Mouse (Mus musculus) heart, embryonic 16.5 days (tissue): Measurements from ENCODE around the gene Ppm1j. TPM values are rescaled to one million over a fixed set of nuclear protein-coding genes. Genes with fewer than 3 reads are reported as not detected.
A peak's percentile ranks its signal among the peaks of the same experiment; 100 is the strongest.

ENCODE experiments used
- ATAC-seq: fragments of 200-750 bp; cut with Nextera tagmentation; replicated peaks from 2 replicates; pipeline ENCODE4 v1.8.0; 2017; ENCODE audit warnings: moderate number of reproducible peaks; ENCODE audit not compliant: insufficient read depth, low FRiP score; ENCODE audit errors: extremely low read depth
- H3K27ac ChIP-seq: fragments of 300-500 bp; sonication (generic); 2 replicates; pipeline ENCODE4 v1.5.1; 2014; ENCODE audit warnings: mild to moderate bottlenecking, low read length, control low read depth, moderate library complexity
- H3K27me3 ChIP-seq: fragments of 300-500 bp; sonication (generic); 2 replicates; pipeline ENCODE4 v1.6.1; 2014; ENCODE audit warnings: low read length, mixed read lengths; ENCODE audit not compliant: control insufficient read depth, insufficient read depth
- H3K36me3 ChIP-seq: fragments of 300-500 bp; sonication (generic); 2 replicates; pipeline ENCODE4 v1.6.1; 2014; ENCODE audit not compliant: control insufficient read depth, insufficient read depth
- H3K4me1 ChIP-seq: fragments of 300-500 bp; sonication (generic); 2 replicates; pipeline ENCODE4 v1.6.1; 2014; ENCODE audit warnings: low read length, mixed read lengths; ENCODE audit not compliant: control insufficient read depth, insufficient read depth
- H3K4me2 ChIP-seq: fragments of 300-500 bp; sonication (generic); 2 replicates; pipeline ENCODE4 v1.6.1; 2014; ENCODE audit warnings: low read depth, mild to moderate bottlenecking, control low read depth, low read length
- H3K4me3 ChIP-seq: fragments of 300-500 bp; sonication (generic); 2 replicates; pipeline ENCODE4 v1.5.1; 2014; ENCODE audit warnings: mild to moderate bottlenecking, control low read depth, low read length
- H3K9ac ChIP-seq: fragments of 300-500 bp; sonication (generic); 2 replicates; pipeline ENCODE4 v1.6.1; 2014; ENCODE audit warnings: low read length, control low read depth
- H3K9me3 ChIP-seq: fragments of 300-500 bp; sonication (generic); replicated peaks from 2 replicates; pipeline ENCODE4 v1.6.1; 2016; ENCODE audit warnings: low read length; ENCODE audit not compliant: control insufficient read depth
- WGBS: fragments of 180-500 bp; shearing (Covaris S2); extraction: QIAGEN DNeasy Blood & Tissue Kit; methylation state at CpG from one replicate; pipeline ENCODE4 v1.1.7; 2014; 5-methylcytosine and 5-hydroxymethylcytosine counted together
- polyA plus RNA-seq: library from polyadenylated mRNA; unstranded; fragments of >200 nt; fragmentation: Nextera tagmentation; extraction: Ambion mirVana; gene quantifications from 2 replicates; pipeline ENCODE4 v1.2.1, GENCODE M21; 2015

Ppm1j gene
- polyA plus RNA-seq, 1 experiment from 2014 or later, result 36.9 TPM

DNA sequence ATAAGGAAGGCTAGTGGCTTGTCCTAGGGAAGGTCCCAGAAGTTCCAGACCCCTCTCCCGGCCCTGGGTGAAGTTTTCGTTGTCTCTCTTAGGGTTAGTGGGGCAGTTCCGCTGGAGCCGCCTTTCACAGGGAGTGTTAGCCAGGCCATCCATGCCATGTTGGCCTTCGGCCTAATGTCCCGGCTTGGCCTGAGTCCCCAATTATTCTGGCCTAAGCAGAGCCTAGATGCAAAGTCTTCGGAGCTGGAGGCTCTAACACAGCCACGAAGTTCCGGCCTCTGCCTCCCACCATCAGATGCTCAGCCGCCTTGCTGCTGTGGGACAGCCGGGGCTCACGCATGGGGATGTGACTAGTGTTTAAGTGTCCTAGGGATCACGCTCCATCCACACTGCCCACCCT is 9.0 kb downstream of the Ppm1j start:
- Histone ChIP-seq H3K27ac (peak overlapping the region; percentile 86), H3K9ac (peak overlapping the region; percentile 88), H3K9me3 (no peaks in the 10 kb centered on the region), H3K4me3 (peak overlapping the region; percentile 83), H3K27me3 (no peaks in the 10 kb centered on the region), H3K4me2 (peak overlapping the region; percentile 82), H3K36me3 (peaks cover 9% of the 10 kb centered on the region), H3K4me1 (peaks cover 53% of the 10 kb centered on the region)
- ATAC-seq, result no peak
- WGBS, result 13% methylated on average over 13 of the region's 13 CpGs

GRCm38 (mm10) chr3:104790401-104790937 is 9.6 kb downstream of the Ppm1j start:
- peak overlapping the region; percentile 83 for H3K4me3 ChIP-seq
- ATAC-seq, result no peak
- H3K4me2 ChIP-seq, result peak overlapping the region; percentile 82
- peak overlapping the region; percentile 88 for H3K9ac ChIP-seq
- peak overlapping the region; percentile 86 for H3K27ac ChIP-seq
- no peaks in the 10 kb centered on the region for H3K27me3 ChIP-seq
- peaks cover 60% of the 10 kb centered on the region for H3K4me1 ChIP-seq
- H3K36me3 ChIP-seq, result peaks cover 13% of the 10 kb centered on the region
- H3K9me3 ChIP-seq, result no peaks in the 10 kb centered on the region
- 17% methylated on average over 6 of the region's 6 CpGs for WGBS

DNA sequence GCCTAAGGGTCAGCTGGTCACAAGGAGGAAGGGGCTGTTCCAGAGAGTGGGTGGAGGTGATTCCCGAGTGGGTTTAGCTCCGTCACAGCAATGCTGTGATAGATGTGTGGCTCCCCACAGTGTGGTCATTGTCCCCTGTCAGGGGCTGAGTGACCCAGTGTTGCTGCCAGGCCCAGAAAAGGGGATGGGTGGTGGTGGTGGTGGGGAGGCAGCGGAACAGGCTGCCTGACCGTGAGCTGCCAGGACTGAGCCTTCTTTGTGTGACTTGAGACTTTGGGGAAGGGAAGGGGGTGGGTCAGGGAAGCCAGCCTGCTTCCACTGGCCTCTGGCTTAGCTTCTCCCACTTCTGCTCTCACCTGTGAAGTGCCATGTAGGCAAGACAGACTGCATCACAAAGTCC is 10.2 kb downstream of the Ppm1j start:
- Histone ChIP-seq H3K4me3 (peak overlapping the region; percentile 83), H3K9me3 (no peaks in the 10 kb centered on the region), H3K36me3 (peaks cover 19% of the 10 kb centered on the region), H3K4me2 (peak overlapping the region; percentile 82), H3K27me3 (no peaks in the 10 kb centered on the region), H3K4me1 (peaks cover 65% of the 10 kb centered on the region), H3K27ac (peak overlapping the region; percentile 86), H3K9ac (peak overlapping the region; percentile 88)
- WGBS, result 29% methylated on average over 4 of the region's 4 CpGs
- no peak for ATAC-seq

DNA sequence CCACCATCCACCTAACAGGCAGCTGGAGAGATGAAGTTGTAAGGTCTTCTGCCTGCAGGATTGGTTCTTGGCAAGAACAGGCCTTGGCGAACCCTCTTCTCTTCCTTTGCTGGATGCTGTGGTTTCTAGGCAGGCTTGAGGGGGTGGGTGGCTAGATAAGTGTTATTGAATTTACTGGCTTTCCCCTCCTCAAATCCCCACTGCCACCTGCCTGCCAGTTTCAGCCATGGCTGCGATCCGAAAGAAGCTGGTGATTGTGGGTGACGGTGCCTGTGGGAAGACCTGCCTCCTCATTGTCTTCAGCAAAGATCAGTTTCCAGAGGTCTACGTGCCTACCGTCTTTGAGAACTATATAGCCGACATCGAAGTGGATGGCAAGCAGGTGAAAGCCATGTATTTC is 10.8 kb downstream of the Ppm1j start:
- WGBS, result 87% methylated on average over 8 of the region's 8 CpGs
- Histone ChIP-seq H3K27me3 (no peaks in the 10 kb centered on the region), H3K27ac (no peak overlapping the region; the same call in 1 of the 2 replicates), H3K4me3 (peak overlapping the region; percentile 83; the same call in 1 of the 2 replicates), H3K9me3 (no peaks in the 10 kb centered on the region), H3K4me2 (peak overlapping the region; percentile 82), H3K9ac (no peak overlapping the region), H3K36me3 (peaks cover 24% of the 10 kb centered on the region), H3K4me1 (peaks cover 68% of the 10 kb centered on the region)
- ATAC-seq, result no peak

- H3K36me3 ChIP-seq, result peaks cover 32% of the 10 kb centered on the region
- H3K4me3 ChIP-seq, result no peak overlapping the region
- H3K4me2 ChIP-seq, result 0 out of 2 replicates have a peak overlapping the region, but pooled peaks have one; percentile 82
- H3K4me1 ChIP-seq, result peaks cover 68% of the 10 kb centered on the region
- no peak overlapping the region for H3K9ac ChIP-seq
- 53% methylated on average over 15 of the region's 15 CpGs for WGBS
- no peak overlapping the region for H3K27ac ChIP-seq
- ATAC-seq, result no peak
- no peaks in the 10 kb centered on the region for H3K9me3 ChIP-seq
- H3K27me3 ChIP-seq, result no peaks in the 10 kb centered on the region
Measured at GRCm38 (mm10) chr3:104792360-104793270, 11.8 kb downstream of the Ppm1j start.

DNA sequence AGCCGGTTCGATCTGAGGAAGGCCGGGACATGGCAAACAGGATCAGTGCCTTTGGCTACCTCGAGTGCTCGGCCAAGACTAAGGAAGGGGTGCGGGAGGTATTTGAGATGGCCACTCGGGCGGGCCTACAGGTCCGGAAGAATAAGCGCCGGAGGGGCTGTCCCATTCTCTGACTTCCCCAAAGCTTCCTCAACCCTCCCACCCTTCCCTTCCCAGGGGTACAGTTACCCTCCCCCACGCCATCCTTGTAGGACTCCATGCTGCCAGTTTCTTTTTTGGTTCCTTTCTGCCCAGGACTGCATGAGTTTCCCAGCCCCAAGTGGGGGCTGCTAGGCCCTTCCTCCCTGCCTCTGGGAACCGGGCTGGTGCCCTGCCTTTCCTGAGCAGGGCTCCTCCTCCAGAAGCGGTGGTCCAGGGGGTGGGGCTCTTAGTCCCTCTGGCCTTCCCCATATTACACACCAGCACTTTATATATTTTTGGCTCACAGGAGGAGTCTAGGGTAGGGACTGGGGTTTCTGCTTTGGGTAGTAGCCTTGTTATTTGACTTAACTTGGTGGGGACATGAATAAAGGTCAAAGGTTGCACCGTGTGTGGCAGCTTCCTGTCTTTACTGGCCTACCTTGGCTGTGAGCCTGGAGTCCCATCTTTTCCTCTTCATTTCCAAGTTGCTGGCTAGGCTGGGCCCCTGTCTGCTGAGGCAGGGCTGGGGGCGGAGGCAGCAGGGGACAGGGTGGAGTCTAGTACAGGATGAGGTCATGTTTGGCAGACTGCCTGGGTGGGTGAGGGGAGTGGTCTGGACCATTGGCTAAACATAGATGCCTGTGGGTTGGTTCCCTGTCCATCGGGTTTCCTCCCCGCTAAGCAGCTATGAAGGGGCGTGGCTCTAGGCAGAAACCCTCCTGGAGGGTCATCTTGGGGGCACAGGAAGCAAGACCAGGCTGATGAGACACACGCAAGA is 13.3 kb downstream of the Ppm1j start:
- no peaks in the 10 kb centered on the region for H3K27me3 ChIP-seq
- WGBS, result 35% methylated on average over 20 of the region's 20 CpGs
- H3K9me3 ChIP-seq, result no peaks in the 10 kb centered on the region
- H3K4me2 ChIP-seq, result peak overlapping the region; percentile 33
- H3K36me3 ChIP-seq, result peaks cover 36% of the 10 kb centered on the region
- H3K4me1 ChIP-seq, result peaks cover 63% of the 10 kb centered on the region
- no peak overlapping the region for H3K4me3 ChIP-seq
- peak; percentile 94 for ATAC-seq
- peak overlapping the region; percentile 93 for H3K27ac ChIP-seq
- H3K9ac ChIP-seq, result peak overlapping the region; percentile 50

DNA sequence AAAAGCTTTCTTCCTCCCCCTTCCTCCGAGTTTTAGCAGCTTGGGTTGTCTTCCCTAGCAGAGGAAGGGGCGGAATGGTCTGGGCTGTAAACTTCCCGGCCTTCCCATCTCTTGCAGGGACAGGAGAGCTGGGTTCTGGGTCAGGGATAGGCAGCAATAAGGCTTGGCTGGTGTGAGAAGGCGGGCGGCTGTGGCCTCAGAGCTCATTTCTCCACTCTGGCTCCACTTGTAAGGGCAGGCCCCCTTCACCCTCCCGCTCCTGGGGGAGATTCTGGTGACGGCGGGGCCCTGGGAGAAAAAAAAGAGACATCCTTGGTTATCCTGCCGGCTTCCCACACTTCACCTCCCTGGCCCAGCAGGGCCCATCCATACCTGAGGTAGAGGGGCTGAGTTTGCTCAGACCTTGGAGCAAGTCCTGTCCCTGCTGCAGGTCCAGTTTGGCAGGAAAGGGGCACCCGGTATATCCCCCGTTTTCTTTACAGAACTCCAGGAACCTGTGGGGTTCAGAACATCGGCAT is 14.2 kb downstream of the Ppm1j start:
- H3K9me3 ChIP-seq, result no peaks in the 10 kb centered on the region
- H3K9ac ChIP-seq, result no peak overlapping the region
- H3K4me2 ChIP-seq, result no peak overlapping the region
- no peak overlapping the region for H3K4me3 ChIP-seq
- H3K4me1 ChIP-seq, result peaks cover 61% of the 10 kb centered on the region
- 45% methylated on average over 12 of the region's 12 CpGs for WGBS
- peaks cover 43% of the 10 kb centered on the region for H3K36me3 ChIP-seq
- no peak for ATAC-seq
- H3K27ac ChIP-seq, result peak overlapping the region; percentile 64
- no peaks in the 10 kb centered on the region for H3K27me3 ChIP-seq

DNA sequence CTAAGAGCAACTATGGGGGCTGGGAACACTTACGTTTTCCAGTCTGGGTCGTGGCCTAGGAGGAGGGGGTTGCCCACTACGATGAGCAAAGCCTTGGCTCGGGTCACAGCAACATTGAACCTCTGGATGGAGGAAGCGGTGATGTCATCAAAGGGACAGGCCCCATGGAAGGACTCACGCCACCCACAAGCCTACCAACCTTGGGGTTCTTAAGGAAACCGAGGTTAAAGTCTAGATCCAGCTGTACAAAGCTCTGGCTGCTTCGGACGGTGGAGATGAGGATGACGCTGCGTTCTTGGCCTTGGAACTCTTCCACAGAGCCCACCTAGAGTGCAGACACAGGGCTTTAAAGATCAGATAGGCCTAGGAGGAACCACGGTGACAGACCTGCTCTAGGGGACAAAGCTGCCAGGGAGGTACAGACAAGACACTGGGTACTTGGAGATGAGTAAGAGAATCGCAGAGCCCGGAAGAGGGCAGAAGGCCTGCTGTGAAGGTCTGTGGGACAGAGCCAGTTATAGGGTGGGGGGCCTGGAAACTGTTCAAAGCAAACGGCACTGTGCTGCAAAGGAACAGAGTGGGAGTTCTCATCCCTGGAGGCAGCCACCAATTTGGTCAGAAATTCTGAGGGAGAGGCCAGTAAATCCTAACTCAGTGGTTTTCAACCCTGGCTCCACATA is 14.9 kb downstream of the Ppm1j start:
- 64% methylated on average over 15 of the region's 15 CpGs for WGBS
- Histone ChIP-seq H3K4me3 (no peak overlapping the region), H3K36me3 (peaks cover 51% of the 10 kb centered on the region), H3K27ac (peak overlapping the region; percentile 22), H3K4me1 (peaks cover 53% of the 10 kb centered on the region), H3K9me3 (no peaks in the 10 kb centered on the region), H3K4me2 (no peak overlapping the region), H3K27me3 (no peaks in the 10 kb centered on the region), H3K9ac (no peak overlapping the region)
- no peak for ATAC-seq
